Mouse (Mus musculus): ENCODE results near the gene Armc2. TPM values are rescaled to one million over a fixed set of nuclear protein-coding genes. Genes with fewer than 3 reads are reported as not detected.
A peak's percentile ranks its signal among the peaks of the same experiment; 100 is the strongest.

Gene Armc2
- polyA plus RNA-seq, 1 experiment from 2014 or later, result 6.5 TPM

GRCm38 (mm10) chr10:41866069-41866837 is 152.0 kb downstream of the Armc2 start:
- no peaks in the 10 kb centered on the region for H3K36me3 ChIP-seq (ENCODE audit: inconsistent target)
- H3K4me3 ChIP-seq (ENCODE audit: inconsistent target), result no peak overlapping the region
- WGBS (ENCODE audit: missing documents), result 96% methylated on average over 3 of the region's 3 CpGs
- H3K27ac ChIP-seq, result 0 out of 2 replicates have a peak overlapping the region, but pooled peaks have one; percentile 12
- no peaks in the 10 kb centered on the region for H3K79me2 ChIP-seq (ENCODE audit: inconsistent target)

Other genes starting within 250 kb of the Armc2 start
- gene Cep57l1, start 208.6 kb downstream of the Armc2 start, polyA plus RNA-seq (2018), result 3.9 to 8.9 TPM (median 4.9 TPM) in 3 replicates
- 120 to 232 TPM (median 153 TPM) in 3 replicates for gene Sesn1, start 208.5 kb downstream of the Armc2 start, polyA plus RNA-seq (2018)

Data from macrophage (primary cell).